Comparison of ENCODE assay signal across 24 mouse cellular contexts in genomic region chr19:28157196-28157595, GRCm38 (mm10).
DNase-seq lines count a peak whose midpoint lies in the region; ATAC-seq and TF ChIP-seq lines count a peak whose summit lies in the region.
"Had no signal": no experiment of that assay in that cellular context is flagged by ENCODE, and none has a peak within 500 bp of the region (broad histone marks: within the 10 kb centered on the region; RNA-seq: fewer than 3 reads in every experiment).

No protein-coding gene starts in this region.

- peak; percentile 47; the same call in 1 of the 2 replicates for ATAC-seq in frontal cortex, adult (ENCODE audit: low TSS enrichment)
- peak; percentile 77 for ATAC-seq in lung, embryonic 16.5 days (ENCODE audit: low read depth)
- ATAC-seq in stomach, postnatal 0 days (ENCODE audit: low FRiP score, low TSS enrichment), result no peak
- ATAC-seq: Patski had no signal

- no peaks in the 10 kb centered on the region for H3K9me3 ChIP-seq in lung, embryonic 16.5 days (ENCODE audit: control insufficient read depth, low read length)
- no peaks in the 10 kb centered on the region for H3K9me3 ChIP-seq in stomach, postnatal 0 days (ENCODE audit: control insufficient read depth, low read length)
- H3K9me3 ChIP-seq: G1E; heart, embryonic 15.5 days; stomach, embryonic 15.5 days had no signal

- no peak for TF ChIP-seq EP300 in stomach, postnatal 0 days (optimal IDR thresholded peaks at IDR 0.05)

- H3K27ac ChIP-seq in lung, embryonic 16.5 days (ENCODE audit: low read length), result no peak overlapping the region
- no peak overlapping the region for H3K27ac ChIP-seq in stomach, postnatal 0 days (replicated peaks)
- H3K27ac ChIP-seq: heart, embryonic 15.5 days; hindbrain, embryonic 13.5 days; kidney, postnatal 0 days; liver, embryonic 14.5 days; macrophage; stomach, embryonic 15.5 days had no signal

- no peak for DNase-seq in frontal cortex, postnatal 14 days (ENCODE audit: low spot score in 2 of 2)
- DNase-seq in lung, adult 18-20 months, result no peak
- DNase-seq in layer of hippocampus, postnatal 36 days, result peak; percentile 33 to 35
- DNase-seq in telencephalon, adult 2 months (ENCODE audit: low read depth, low spot score), result peak; percentile 52
- no peak for DNase-seq in stomach, postnatal 0 days (ENCODE audit: low spot score)
- no peak for DNase-seq in kidney, adult 8-10 months
- DNase-seq: adrenal gland, adult 2 months; B cell, adult 2 months; cerebellum, adult 2 months; heart, postnatal 36 days; kidney, adult 11 months; right cerebral cortex, adult 18-20 months; right cerebral cortex, postnatal 4 days had no signal

- H3K36me3 ChIP-seq in lung, embryonic 16.5 days (ENCODE audit: control insufficient read depth, insufficient read depth, low read length), result no peaks in the 10 kb centered on the region
- no peaks in the 10 kb centered on the region for H3K36me3 ChIP-seq in stomach, postnatal 0 days (ENCODE audit: control insufficient read depth, insufficient read depth, low read length)
- H3K36me3 ChIP-seq: G1E; heart, embryonic 15.5 days; hindbrain, embryonic 13.5 days; stomach, embryonic 15.5 days had no signal

- no peak overlapping the region for H3K4me3 ChIP-seq in lung, embryonic 16.5 days (ENCODE audit: low read length)
- no peak overlapping the region for H3K4me3 ChIP-seq in stomach, postnatal 0 days (ENCODE audit: low read depth, low read length)
- H3K4me3 ChIP-seq: heart, embryonic 15.5 days; hindbrain, embryonic 13.5 days; stomach, embryonic 15.5 days had no signal

- no peak overlapping the region for H3K4me2 ChIP-seq in lung, embryonic 16.5 days (ENCODE audit: low read depth, low read length)
- H3K4me2 ChIP-seq in stomach, postnatal 0 days (replicated peaks; ENCODE audit: low read depth), result no peak overlapping the region
- H3K4me2 ChIP-seq: heart, embryonic 15.5 days; hindbrain, embryonic 13.5 days; stomach, embryonic 15.5 days had no signal

- no peaks in the 10 kb centered on the region for H3K4me1 ChIP-seq in lung, embryonic 16.5 days (replicated peaks; ENCODE audit: control insufficient read depth, insufficient read depth, low read length)
- H3K4me1 ChIP-seq in stomach, postnatal 0 days (replicated peaks; ENCODE audit: control insufficient read depth, insufficient read depth), result no peaks in the 10 kb centered on the region
- H3K4me1 ChIP-seq: heart, embryonic 15.5 days; hindbrain, embryonic 13.5 days; stomach, embryonic 15.5 days had no signal

- H3K27me3 ChIP-seq in lung, embryonic 16.5 days (ENCODE audit: control insufficient read depth, insufficient read depth, low read depth, low read length), result no peaks in the 10 kb centered on the region
- no peaks in the 10 kb centered on the region for H3K27me3 ChIP-seq in stomach, postnatal 0 days (ENCODE audit: control insufficient read depth, insufficient read depth, low read length)
- H3K27me3 ChIP-seq: CH12.LX; heart, embryonic 15.5 days; hindbrain, embryonic 13.5 days; Patski; stomach, embryonic 15.5 days had no signal

- H3K9ac ChIP-seq in lung, embryonic 16.5 days (ENCODE audit: low read length), result no peak overlapping the region
- H3K9ac ChIP-seq in stomach, postnatal 0 days (ENCODE audit: low read length), result no peak overlapping the region
- H3K9ac ChIP-seq: heart, embryonic 15.5 days; hindbrain, embryonic 13.5 days; liver, embryonic 14.5 days; stomach, embryonic 15.5 days had no signal

- no peak for TF ChIP-seq CTCF in stomach, postnatal 0 days (IDR thresholded peaks at IDR 0.05; ENCODE audit: low read depth)

- 55% methylated on average over 3 of the region's 3 CpGs for WGBS in lung, embryonic 16.5 days
- WGBS in stomach, postnatal 0 days, result 71% methylated on average over 3 of the region's 3 CpGs

Comparison
In these comparisons a context has a peak if more than half of its experiments do, and no peak if none do; other contexts are left out.
1. DNase-seq: peak in layer of hippocampus, postnatal 36 days (2 of 2) and telencephalon, adult 2 months (single experiment); none in frontal cortex, postnatal 14 days (0 of 2), lung, adult 18-20 months (0 of 2), stomach, postnatal 0 days (single experiment) and kidney, adult 8-10 months (0 of 2).